Mouse (Mus musculus): ENCODE data around the gene Rac3. TPM values are rescaled to one million over a fixed set of nuclear protein-coding genes. Genes with fewer than 3 reads are reported as not detected.
"Not testable (repeated sequence)": the region's sequence is repeated elsewhere in the genome, so short reads cannot be mapped to it uniquely, and the experiment has no call there.

Gene Rac3
- polyA plus RNA-seq, 1 experiment from 2014 or later, result 48.3 TPM

- no peak for ATAC-seq (ENCODE audit: low FRiP score)
- no peak overlapping the region for H3K4me2 ChIP-seq
- H3K27ac ChIP-seq, result no peak overlapping the region
- no peak overlapping the region for H3K9ac ChIP-seq
- H3K27me3 ChIP-seq, result peaks cover 10% of the 10 kb centered on the region
- H3K9me3 ChIP-seq, result no peaks in the 10 kb centered on the region
- H3K4me3 ChIP-seq (replicated peaks), result no peak overlapping the region
- no peaks in the 10 kb centered on the region for H3K4me1 ChIP-seq
- H3K36me3 ChIP-seq (replicated peaks), result no peaks in the 10 kb centered on the region
- 76% methylated on average over 6 of the region's 6 CpGs for WGBS
Observed at GRCm38 (mm10) chr11:120736424-120736823, 15.2 kb downstream of the Rac3 start.

DNA sequence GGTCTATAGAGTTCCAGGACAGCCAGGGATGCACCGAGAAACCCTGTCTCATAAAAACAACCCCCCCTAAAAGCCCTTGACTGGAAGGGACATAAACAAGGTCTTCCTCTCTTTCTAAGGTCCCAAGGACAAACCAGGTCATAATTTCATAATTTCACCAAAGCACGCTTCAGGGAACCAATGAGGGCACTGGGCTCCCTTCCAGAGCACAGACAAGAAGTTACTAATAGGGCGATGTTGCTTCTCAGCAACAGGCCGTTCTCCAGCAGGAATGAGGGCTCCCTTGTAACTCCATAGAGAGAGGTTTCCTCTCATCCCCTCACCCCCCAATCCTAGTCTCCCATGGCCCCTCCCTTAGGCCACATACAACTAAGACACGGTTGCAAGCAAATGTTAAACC, 19.7 kb downstream of the Rac3 start:
- ATAC-seq (ENCODE audit: low FRiP score), result no peak
- no peaks in the 10 kb centered on the region for H3K9me3 ChIP-seq
- 89% methylated on average over 5 of the region's 5 CpGs for WGBS

GRCm38 (mm10) chr11:120744121-120744701, 22.9 kb downstream of the Rac3 start:
- no peak for ATAC-seq (ENCODE audit: low FRiP score)
- Histone ChIP-seq H3K4me2 (no peak overlapping the region), H3K9ac (no peak overlapping the region), H3K4me3 (replicated peaks) (no peak overlapping the region), H3K27ac (no peak overlapping the region), H3K9me3 (no peaks in the 10 kb centered on the region), H3K27me3 (no peaks in the 10 kb centered on the region), H3K4me1 (no peaks in the 10 kb centered on the region), H3K36me3 (replicated peaks) (no peaks in the 10 kb centered on the region)
- 79% methylated on average over 7 of the region's 7 CpGs for WGBS

More for the DNA sequence above, 19.7 kb downstream of the Rac3 start:
- Histone ChIP-seq H3K4me3 (replicated peaks) (no peak overlapping the region), H3K27ac (no peak overlapping the region), H3K9ac (no peak overlapping the region), H3K4me1 (no peaks in the 10 kb centered on the region), H3K27me3 (no peaks in the 10 kb centered on the region), H3K4me2 (no peak overlapping the region), H3K36me3 (replicated peaks) (no peaks in the 10 kb centered on the region)

DNA sequence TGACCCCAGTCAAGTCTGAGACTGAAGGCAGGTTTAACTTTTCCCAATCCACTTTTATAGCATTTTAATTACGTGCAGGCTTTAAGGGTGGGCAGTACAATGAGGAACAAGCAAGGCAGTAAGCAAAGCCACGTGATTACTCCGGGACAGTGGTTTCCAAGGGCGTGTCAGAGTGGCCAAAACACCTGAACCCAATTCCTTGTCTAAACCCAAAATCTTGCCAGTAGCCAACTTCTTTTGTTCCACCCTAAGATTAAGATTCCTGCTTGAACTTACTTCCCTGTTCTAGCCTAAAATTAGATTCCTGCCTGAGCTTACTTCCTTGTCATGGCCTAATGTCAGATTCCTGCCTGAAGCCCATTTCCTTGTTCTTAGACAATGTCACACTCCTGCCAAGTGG, 26.7 kb downstream of the Rac3 start:
- H3K4me3 ChIP-seq (replicated peaks), result no peak overlapping the region
- no peak overlapping the region for H3K27ac ChIP-seq
- H3K9ac ChIP-seq, result no peak overlapping the region
- no peak for ATAC-seq (ENCODE audit: low FRiP score)
- no peaks in the 10 kb centered on the region for H3K36me3 ChIP-seq (replicated peaks)
- H3K4me1 ChIP-seq, result no peaks in the 10 kb centered on the region
- no peaks in the 10 kb centered on the region for H3K27me3 ChIP-seq
- WGBS, result 83% methylated on average over 4 of the region's 4 CpGs
- H3K9me3 ChIP-seq, result no peaks in the 10 kb centered on the region
- H3K4me2 ChIP-seq, result no peak overlapping the region

DNA sequence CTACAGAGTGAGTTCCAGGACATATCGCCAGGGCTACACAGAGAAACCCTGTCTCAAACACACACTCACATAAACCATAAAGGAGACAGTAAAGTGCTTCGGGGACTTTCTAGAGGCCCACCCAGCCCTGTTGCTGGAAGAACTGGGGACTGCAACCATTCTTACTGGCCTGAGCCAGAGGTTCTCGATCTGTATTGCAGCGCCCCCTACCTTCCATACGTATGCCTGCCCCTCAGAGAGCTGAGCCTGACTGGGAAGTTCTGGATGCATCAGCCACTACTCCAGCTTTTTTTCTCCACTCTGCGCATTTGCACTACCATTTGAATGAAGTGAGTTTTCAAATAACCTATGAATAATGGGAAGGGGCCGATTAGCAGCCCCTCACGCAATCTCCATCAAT, 28.2 kb downstream of the Rac3 start:
- Histone ChIP-seq H3K27ac (no peak overlapping the region), H3K27me3 (no peaks in the 10 kb centered on the region), H3K36me3 (replicated peaks) (no peaks in the 10 kb centered on the region), H3K4me1 (no peaks in the 10 kb centered on the region), H3K9ac (no peak overlapping the region), H3K9me3 (no peaks in the 10 kb centered on the region), H3K4me2 (no peak overlapping the region), H3K4me3 (replicated peaks) (no peak overlapping the region)
- no peak for ATAC-seq (ENCODE audit: low FRiP score)
- WGBS, result 61% methylated on average over 8 of the region's 8 CpGs

GRCm38 (mm10) chr11:120751606-120752005, 30.3 kb downstream of the Rac3 start:
- Histone ChIP-seq H3K27ac (no peak overlapping the region), H3K27me3 (no peaks in the 10 kb centered on the region), H3K9ac (no peak overlapping the region), H3K9me3 (0 out of 2 replicates have a peak, but pooled peaks cover under 1% of the 10 kb centered on the region), H3K4me2 (no peak overlapping the region), H3K4me3 (replicated peaks) (no peak overlapping the region), H3K4me1 (no peaks in the 10 kb centered on the region), H3K36me3 (replicated peaks) (no peaks in the 10 kb centered on the region)
- WGBS, result 81% methylated on average over 4 of the region's 4 CpGs
- no peak for ATAC-seq (ENCODE audit: low FRiP score)

- H3K4me2 ChIP-seq, result no peak overlapping the region
- no peaks in the 10 kb centered on the region for H3K36me3 ChIP-seq (replicated peaks)
- H3K4me3 ChIP-seq (replicated peaks), result no peak overlapping the region
- H3K9ac ChIP-seq, result no peak overlapping the region
- no peak overlapping the region for H3K27ac ChIP-seq
- 86% methylated on average over 9 of the region's 9 CpGs for WGBS
- peaks cover 25% of the 10 kb centered on the region for H3K9me3 ChIP-seq
- 0 out of 2 replicates have a peak, but pooled peaks cover 3% of the 10 kb centered on the region for H3K4me1 ChIP-seq
- no peak for ATAC-seq (ENCODE audit: low FRiP score)
- peaks cover 11% of the 10 kb centered on the region for H3K27me3 ChIP-seq
Observed at GRCm38 (mm10) chr11:120760236-120760635, 39.0 kb downstream of the Rac3 start.

GRCm38 (mm10) chr11:120761811-120762671, 40.8 kb downstream of the Rac3 start:
- Histone ChIP-seq H3K27me3 (peaks cover 11% of the 10 kb centered on the region), H3K9me3 (peaks cover 20% of the 10 kb centered on the region), H3K36me3 (replicated peaks) (no peaks in the 10 kb centered on the region), H3K27ac (no peak overlapping the region), H3K4me2 (no peak overlapping the region), H3K9ac (no peak overlapping the region), H3K4me1 (0 out of 2 replicates have a peak, but pooled peaks cover 3% of the 10 kb centered on the region), H3K4me3 (replicated peaks) (no peak overlapping the region)
- no peak for ATAC-seq (ENCODE audit: low FRiP score)
- 68% methylated on average over 14 of the region's 14 CpGs for WGBS

GRCm38 (mm10) chr11:120762672-120763041, 41.4 kb downstream of the Rac3 start, which contains the start of gene Hmga1b:
Gene Hmga1b, plus strand, starts transcription at chr11:120762794.
- not testable (repeated sequence) for H3K4me1 ChIP-seq; H3K27ac ChIP-seq; H3K36me3 ChIP-seq (replicated peaks); H3K4me2 ChIP-seq; H3K9ac ChIP-seq; H3K4me3 ChIP-seq (replicated peaks); ATAC-seq (ENCODE audit: low FRiP score)
- WGBS, result 17% methylated on average over 14 of the region's 14 CpGs
- Histone ChIP-seq H3K27me3 (peaks cover 11% of the 10 kb centered on the region), H3K9me3 (peaks cover 18% of the 10 kb centered on the region)

DNA sequence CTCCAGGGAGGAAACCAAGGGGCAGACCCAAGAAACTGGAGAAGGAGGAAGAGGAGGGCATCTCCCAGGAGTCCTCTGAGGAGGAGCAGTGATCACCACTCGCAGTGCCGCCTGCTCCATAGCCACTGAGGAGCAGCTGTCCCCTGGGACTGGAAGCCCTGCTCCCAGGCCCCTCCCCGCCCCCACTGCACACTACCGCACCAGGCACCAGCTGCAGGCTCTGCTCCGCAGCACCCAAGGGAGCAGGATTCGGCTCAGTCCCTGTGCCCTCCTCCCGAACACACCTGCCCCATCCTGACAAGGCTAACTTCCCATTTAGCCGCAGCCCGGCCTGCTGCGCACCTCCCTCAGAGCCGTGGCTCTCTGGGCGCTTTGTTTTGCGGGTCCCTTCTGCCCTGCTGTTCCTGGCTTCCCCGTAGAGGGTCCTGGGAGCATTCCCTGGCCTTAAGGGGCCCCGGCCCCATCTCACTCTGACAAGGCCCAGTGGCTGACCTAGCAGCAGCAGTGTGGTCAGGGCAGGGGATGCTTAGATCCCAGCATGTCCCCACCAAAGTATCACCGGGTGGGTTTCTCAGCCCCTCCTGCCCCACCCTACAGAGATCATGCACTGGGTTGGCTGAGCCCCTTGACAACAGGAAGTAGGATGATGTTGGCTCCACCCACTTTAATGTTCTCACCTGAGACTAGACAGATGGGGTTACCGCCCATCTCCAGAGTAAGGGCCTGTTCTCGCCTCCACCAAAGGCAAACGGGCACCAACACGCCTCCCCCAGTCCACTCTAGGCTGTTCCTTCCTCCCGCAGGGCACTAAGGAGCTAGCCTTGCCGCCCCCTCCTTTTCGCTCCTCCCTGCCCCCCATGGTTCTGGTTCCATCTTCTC, 42.1 kb downstream of the Rac3 start:
- H3K27ac ChIP-seq; H3K4me2 ChIP-seq; H3K4me1 ChIP-seq; H3K36me3 ChIP-seq (replicated peaks); H3K9ac ChIP-seq; H3K4me3 ChIP-seq (replicated peaks): not testable (repeated sequence)
- 0 out of 2 replicates have a peak, but pooled peaks have one; percentile 30 for ATAC-seq (ENCODE audit: low FRiP score)
- WGBS, result 7% methylated on average over 9 of the region's 23 CpGs
- Histone ChIP-seq H3K27me3 (peaks cover 11% of the 10 kb centered on the region), H3K9me3 (peaks cover 11% of the 10 kb centered on the region)

GRCm38 (mm10) chr11:120767023-120767422, 45.8 kb downstream of the Rac3 start:
- not testable (repeated sequence) for H3K9me3 ChIP-seq; H3K36me3 ChIP-seq (replicated peaks); H3K4me1 ChIP-seq; H3K27me3 ChIP-seq; H3K9ac ChIP-seq; H3K27ac ChIP-seq; H3K4me3 ChIP-seq (replicated peaks); H3K4me2 ChIP-seq; ATAC-seq (ENCODE audit: low FRiP score)
- WGBS, result 88% methylated on average over 5 of the region's 7 CpGs

DNA sequence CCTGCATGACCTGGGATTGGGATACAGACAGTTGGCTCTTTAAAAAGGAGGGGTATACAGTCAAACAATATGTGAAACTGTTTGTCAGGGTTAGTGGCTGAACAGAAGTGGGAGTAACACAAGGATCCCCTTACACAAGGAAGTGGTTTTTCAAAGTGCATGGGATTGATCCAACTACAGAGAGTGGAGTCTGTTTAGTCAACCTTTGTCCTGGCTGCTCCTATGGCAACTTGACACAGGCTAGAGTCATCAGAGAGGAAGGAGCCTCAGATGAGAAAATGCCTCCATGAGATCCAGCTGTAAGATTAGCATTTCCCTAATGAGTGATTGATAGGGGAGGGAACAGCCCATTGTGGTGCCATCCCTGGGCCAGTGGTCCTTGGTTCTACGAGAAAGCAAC, 46.9 kb downstream of the Rac3 start:
- H3K27ac ChIP-seq, result no peak overlapping the region
- no peak for ATAC-seq (ENCODE audit: low FRiP score)
- WGBS, result 44% methylated on average over 1 of the region's 1 CpGs

More for the DNA sequence above, 46.9 kb downstream of the Rac3 start:
- H3K9ac ChIP-seq, result no peak overlapping the region
- H3K4me1 ChIP-seq, result no peaks in the 10 kb centered on the region
- H3K4me2 ChIP-seq, result no peak overlapping the region
- no peaks in the 10 kb centered on the region; the same call in 1 of the 2 replicates for H3K27me3 ChIP-seq
- no peak overlapping the region for H3K4me3 ChIP-seq (replicated peaks)
- H3K9me3 ChIP-seq, result no peaks in the 10 kb centered on the region
- H3K36me3 ChIP-seq (replicated peaks), result no peaks in the 10 kb centered on the region
